Mouse (Mus musculus) spleen, adult 2 months (tissue): ENCODE measurements around the gene Rbm41. TPM values are rescaled to one million over a fixed set of nuclear protein-coding genes. Genes with fewer than 3 reads are reported as not detected.

Experiments
- DNase-seq, 2 experiments: peaks; one replicate each; pipeline versions ENCODE4 v3.0.0 to v3.0.0-alpha.2; 2012 to 2021; ENCODE audit warnings: low spot score in 2 of 2, low read depth in 1 of 2
- H3K27ac ChIP-seq: fragments of 200-500 bp; 2 replicates; pipeline ENCODE4 v1.5.1; 2012; ENCODE audit warnings: low read length, inconsistent platforms; ENCODE audit not compliant: insufficient read depth
- H3K27me3 ChIP-seq: fragments of 200-500 bp; 2 replicates; pipeline ENCODE4 v1.6.1; 2012; ENCODE audit warnings: mild to moderate bottlenecking, moderate library complexity, low read length, inconsistent platforms; ENCODE audit not compliant: control insufficient read depth, insufficient read depth
- H3K36me3 ChIP-seq: fragments of 200-500 bp; 2 replicates; pipeline ENCODE4 v1.6.1; 2012; ENCODE audit warnings: mild to moderate bottlenecking, low read length, inconsistent platforms; ENCODE audit not compliant: control insufficient read depth, insufficient read depth
- H3K4me1 ChIP-seq: fragments of 200-500 bp; 2 replicates; pipeline ENCODE4 v1.6.1; 2011; ENCODE audit warnings: inconsistent platforms; ENCODE audit not compliant: control insufficient read depth, insufficient read depth, insufficient read length
- H3K4me3 ChIP-seq: fragments of 200-500 bp; 2 replicates; pipeline ENCODE4 v1.5.1; 2011; ENCODE audit warnings: mild to moderate bottlenecking, inconsistent platforms; ENCODE audit not compliant: insufficient read depth, insufficient read length; ENCODE audit errors: extremely low read depth
- CTCF ChIP-seq: fragments of 200-500 bp; IDR thresholded peaks from 2 replicates; pipeline ENCODE4 v1.5.1; 2011; ENCODE audit warnings: mild to moderate bottlenecking, inconsistent platforms; ENCODE audit not compliant: insufficient read depth, insufficient read length, insufficient replicate concordance; ENCODE audit errors: extremely low read depth
- POLR2A ChIP-seq: fragments of 200-500 bp; IDR thresholded peaks from 2 replicates; pipeline ENCODE4 v1.6.1; 2011; ENCODE audit warnings: low read depth, low read length, inconsistent platforms
- WGBS: fragments of 180-500 bp; shearing (Covaris S2); methylation state at CpG from one replicate; pipeline ENCODE4 v1.1.7; 2018; 5-methylcytosine and 5-hydroxymethylcytosine counted together
- polyA plus RNA-seq: library from polyadenylated mRNA; depleted of rRNA; stranded (reverse); fragments of >200 nt; gene quantifications from 2 replicates; pipeline ENCODE4 v1.2.3, GENCODE M21; 2012; rRNA removed

Gene Rbm41
- polyA plus RNA-seq, 1 experiment: 0.32 TPM

DNA sequence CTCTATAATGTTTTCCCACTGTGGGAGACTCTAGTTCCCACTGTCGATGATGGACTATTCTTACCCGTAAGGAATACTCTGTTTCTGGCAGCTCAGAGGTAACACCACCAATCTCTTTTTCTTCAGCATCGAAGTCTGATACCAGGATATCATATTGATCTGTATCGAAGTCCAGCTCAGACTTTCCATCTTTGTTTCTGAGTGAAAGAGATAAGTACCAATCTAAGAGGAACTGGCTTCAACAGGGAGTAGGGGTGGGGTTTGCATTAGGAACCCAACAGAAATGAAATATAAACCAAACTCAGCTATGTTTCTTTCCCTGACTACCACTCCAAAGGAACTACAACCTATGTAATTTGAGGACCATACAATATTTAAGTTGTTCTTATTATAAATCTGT lies 143.6 kb downstream of the Rbm41 start:
- DNase-seq: no peak
- 90% methylated on average over 4 of the region's 4 CpGs for WGBS
- H3K27ac ChIP-seq: no peak overlapping the region
- TF ChIP-seq CTCF (no peak), POLR2A (no peak)
- no peaks in the 10 kb centered on the region for H3K27me3 ChIP-seq
- H3K4me1 ChIP-seq: no peaks in the 10 kb centered on the region
- no peak overlapping the region for H3K4me3 ChIP-seq
- H3K36me3 ChIP-seq: no peaks in the 10 kb centered on the region

- Histone ChIP-seq H3K4me1 (no peaks in the 10 kb centered on the region), H3K4me3 (no peak overlapping the region), H3K27me3 (no peaks in the 10 kb centered on the region), H3K36me3 (no peaks in the 10 kb centered on the region), H3K27ac (no peak overlapping the region)
- TF ChIP-seq POLR2A: no peak
- no peak for TF ChIP-seq CTCF
- no peak for DNase-seq
- WGBS: 80% methylated on average over 6 of the region's 6 CpGs
Observed at GRCm38 (mm10) chrX:139841091-139841490, 157.3 kb downstream of the Rbm41 start.

Other genes starting within 250 kb of the Rbm41 start
- 0.12 TPM in 1 of 2 replicates, not detected in the other for gene Ripply1, start 216.2 kb downstream of the Rbm41 start, polyA plus RNA-seq
- 0.04 TPM in 1 of 2 replicates, not detected in the other for gene Cldn2, start 197.8 kb downstream of the Rbm41 start, polyA plus RNA-seq
- gene Morc4, start 126.9 kb downstream of the Rbm41 start, polyA plus RNA-seq: 0.43 and 0.50 TPM in 2 replicates
- gene Nup62cl, start 64.1 kb upstream of the Rbm41 start, polyA plus RNA-seq: 0.06 TPM in 1 of 2 replicates, not detected in the other
- not detected in 2 replicates for gene Pih1h3b, start 64.3 kb upstream of the Rbm41 start, polyA plus RNA-seq